Mouse (Mus musculus) left cerebral cortex, adult 6 months (tissue): ENCODE data around the gene Dpf1. TPM values are rescaled to one million over a fixed set of nuclear protein-coding genes. Genes with fewer than 3 reads are reported as not detected.

Source experiments
- long read RNA-seq, 2 experiments: library from polyadenylated mRNA; unstranded; transcript quantifications; one replicate each; pipeline ENCODE4 v2.0.0; 2019 to 2020
- polyA plus RNA-seq: library from polyadenylated mRNA; unstranded; fragments of <200 nt; fragmentation: Nextera tagmentation; gene quantifications from 2 replicates; pipeline ENCODE4 v1.2.3, GENCODE M21; 2021

The Dpf1 gene
- 42.2 and 43.5 TPM in 2 replicates for polyA plus RNA-seq
- long read RNA-seq, experiment 1, transcript Dpf1-202 (12 exons, 1,574 nt), result major isoform, 29 of 116 reads
- long read RNA-seq, experiment 1, partial matches to known transcripts, result 32 of 116 reads
- long read RNA-seq, experiment 1, other reads (novel, unspliced or antisense), result 50 of 116 reads
- long read RNA-seq, experiment 2, transcript Dpf1-202 (12 exons, 1,574 nt), result minor isoform, 15 of 72 reads
- long read RNA-seq, experiment 2, transcript Dpf1-211 (1 exons, 3,181 nt), result major isoform, 30 of 72 reads
- long read RNA-seq, experiment 2, partial matches to known transcripts, result 14 of 72 reads
- long read RNA-seq, experiment 2, other reads (novel, unspliced or antisense), result 13 of 72 reads

GRCm38 (mm10) chr7:29303738-29304462 lies at the start of gene Dpf1:
Dpf1 (plus strand) TSS chr7:29303951.

GRCm38 (mm10) chr7:29281201-29282073 lies 22.3 kb upstream of the Dpf1 start, which contains the start of gene Spint2:
Spint2 (minus strand) TSS chr7:29281912.

GRCm38 (mm10) chr7:29288942-29289638 lies 14.7 kb upstream of the Dpf1 start, which contains the start of gene Ppp1r14a:
Ppp1r14a (plus strand) TSS chr7:29289308.

Other genes with a start within 250 kb of the Dpf1 start
- 1.7 and 2.2 TPM in 2 replicates for gene Ryr1, start 178.8 kb upstream of the Dpf1 start, polyA plus RNA-seq
- gene Rasgrp4, start 169.1 kb upstream of the Dpf1 start, polyA plus RNA-seq, result 0.13 and 0.20 TPM in 2 replicates
- gene Fam98c, start 147.7 kb upstream of the Dpf1 start, polyA plus RNA-seq, result 77.8 and 81.1 TPM in 2 replicates
- gene Ggn, start 133.7 kb upstream of the Dpf1 start, polyA plus RNA-seq, result 0.12 and 0.33 TPM in 2 replicates
- gene Spred3, start 133.5 kb upstream of the Dpf1 start, polyA plus RNA-seq, result 1.7 and 5.1 TPM in 2 replicates
- gene Psmd8, start 123.2 kb upstream of the Dpf1 start, polyA plus RNA-seq, result 246 and 266 TPM in 2 replicates
- not detected in 2 replicates for gene Catsperg1, start 89.9 kb upstream of the Dpf1 start, polyA plus RNA-seq
- gene Kcnk6, start 71.4 kb upstream of the Dpf1 start, polyA plus RNA-seq, result 0.69 and 1.1 TPM in 2 replicates
- 129 and 148 TPM in 2 replicates for gene Yif1b, start 65.6 kb upstream of the Dpf1 start, polyA plus RNA-seq
- gene 2200002D01Rik, start 55.5 kb upstream of the Dpf1 start, polyA plus RNA-seq, result 0.55 and 0.75 TPM in 2 replicates
- gene Spint2, start 22.0 kb upstream of the Dpf1 start, polyA plus RNA-seq, result 34.2 and 38.9 TPM in 2 replicates
- gene Ppp1r14a, start 14.6 kb upstream of the Dpf1 start, polyA plus RNA-seq, result 16.2 and 21.0 TPM in 2 replicates
- gene Sipa1l3, start 214.7 kb downstream of the Dpf1 start, polyA plus RNA-seq, result 10.3 and 15.9 TPM in 2 replicates